Mouse (Mus musculus) intestine, embryonic 14.5 days (tissue): ENCODE measurements around the gene Gm13289. TPM values are rescaled to one million over a fixed set of nuclear protein-coding genes. Genes with fewer than 3 reads are reported as not detected.
"Not testable (repeated sequence)": the region's sequence is repeated elsewhere in the genome, so short reads cannot be mapped to it uniquely, and the experiment has no call there.

ENCODE experiments used
- ATAC-seq: fragments of 200-750 bp; cut with Nextera tagmentation; replicated peaks from 2 replicates; pipeline ENCODE4 v1.8.0; 2017; ENCODE audit warnings: low read depth, moderate number of reproducible peaks, moderate TSS enrichment, moderate library complexity; ENCODE audit not compliant: low FRiP score, low TSS enrichment
- DNase-seq: peaks from one replicate; pipeline ENCODE4 v3.0.0-alpha.2; 2018; ENCODE audit warnings: low spot score
- H3K27ac ChIP-seq: fragments of 300-500 bp; sonication (generic); 2 replicates; pipeline ENCODE4 v1.5.1; 2014; ENCODE audit warnings: low read depth, mild to moderate bottlenecking, control low read depth
- H3K27me3 ChIP-seq: fragments of 300-500 bp; sonication (generic); replicated peaks from 2 replicates; pipeline ENCODE4 v1.6.1; 2014; ENCODE audit warnings: low read length, control low read depth; ENCODE audit not compliant: control insufficient read depth, insufficient read depth
- H3K36me3 ChIP-seq: fragments of 300-500 bp; sonication (generic); 2 replicates; pipeline ENCODE4 v1.6.1; 2014; ENCODE audit warnings: low read length, control low read depth; ENCODE audit not compliant: control insufficient read depth, insufficient read depth
- H3K4me1 ChIP-seq: fragments of 300-500 bp; sonication (generic); replicated peaks from 2 replicates; pipeline ENCODE4 v1.6.1; 2014; ENCODE audit warnings: low read length, control low read depth, mixed read lengths; ENCODE audit not compliant: control insufficient read depth, insufficient read depth
- H3K4me2 ChIP-seq: fragments of 300-500 bp; sonication (generic); 2 replicates; pipeline ENCODE4 v1.6.1; 2014; ENCODE audit warnings: low read length
- H3K4me3 ChIP-seq: fragments of 300-500 bp; sonication (generic); 2 replicates; pipeline ENCODE4 v1.5.1; 2014; ENCODE audit warnings: low read depth, low read length, control low read depth, mixed read lengths
- H3K9ac ChIP-seq: fragments of 300-500 bp; sonication (generic); 2 replicates; pipeline ENCODE4 v1.6.1; 2014; ENCODE audit warnings: mild to moderate bottlenecking, low read length
- H3K9me3 ChIP-seq: fragments of 300-500 bp; sonication (generic); 2 replicates; pipeline ENCODE4 v1.6.1; 2016; ENCODE audit warnings: low read length, control low read depth; ENCODE audit not compliant: control insufficient read depth
- WGBS: fragments of 180-500 bp; shearing (Covaris S2); extraction: QIAGEN DNeasy Blood & Tissue Kit; methylation state at CpG from one replicate; pipeline ENCODE4 v1.1.7; 2014; 5-methylcytosine and 5-hydroxymethylcytosine counted together
- polyA plus RNA-seq: library from polyadenylated mRNA; unstranded; fragments of >200 nt; fragmentation: Nextera tagmentation; extraction: Ambion mirVana; gene quantifications from 2 replicates; pipeline ENCODE4 v1.2.1, GENCODE M21; 2014

Gm13289 gene
- polyA plus RNA-seq, 1 experiment from 2014 or later, result not detected

GRCm38 (mm10) chr4:88773534-88773933 lies 3.2 kb upstream of the Gm13289 start, which contains the start of gene Gm13290:
TSS of gene Gm13290 (plus strand) at chr4:88773834.
- H3K27me3 ChIP-seq, DNase-seq: not testable (repeated sequence)

DNA sequence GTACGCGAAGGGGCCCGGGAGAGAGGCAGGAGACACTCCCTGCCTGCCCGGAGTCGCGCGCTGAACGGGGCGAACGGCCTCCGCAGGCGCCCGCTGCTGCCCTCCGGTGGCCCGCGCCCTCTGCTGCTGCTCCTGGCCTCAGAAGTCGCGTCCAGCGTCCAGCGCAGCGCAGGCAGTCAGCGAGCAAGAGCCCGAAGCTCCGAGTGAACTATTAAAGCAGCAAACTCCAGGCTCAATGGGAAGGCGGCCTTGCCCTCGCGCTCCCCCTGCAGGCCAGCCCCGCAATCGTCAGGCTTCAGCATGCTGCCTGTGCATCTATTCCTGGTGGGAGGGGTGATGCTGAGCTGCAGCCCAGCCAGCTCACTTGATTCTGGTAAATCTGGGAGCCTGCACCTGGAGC lies 2.8 kb downstream of the Gm13289 start, which contains the start of gene Gm13272:
TSS of gene Gm13272 (plus strand) at position 301 of the 400 bp plus-strand sequence.
- H3K36me3 ChIP-seq, H3K4me1 ChIP-seq, ATAC-seq, H3K4me2 ChIP-seq, H3K9ac ChIP-seq, H3K27ac ChIP-seq, H3K9me3 ChIP-seq, H3K4me3 ChIP-seq, DNase-seq, H3K27me3 ChIP-seq: not testable (repeated sequence)
- WGBS, result no CpG with 5 or more reads among the region's 29 CpGs

More at GRCm38 (mm10) chr4:88773534-88773933, 3.2 kb upstream of the Gm13289 start, which contains the start of gene Gm13290:
- not testable (repeated sequence) for H3K4me3 ChIP-seq, H3K9ac ChIP-seq, H3K27ac ChIP-seq, H3K4me2 ChIP-seq, H3K9me3 ChIP-seq, H3K4me1 ChIP-seq, H3K36me3 ChIP-seq, ATAC-seq
- no CpG with 5 or more reads among the region's 32 CpGs for WGBS

DNA sequence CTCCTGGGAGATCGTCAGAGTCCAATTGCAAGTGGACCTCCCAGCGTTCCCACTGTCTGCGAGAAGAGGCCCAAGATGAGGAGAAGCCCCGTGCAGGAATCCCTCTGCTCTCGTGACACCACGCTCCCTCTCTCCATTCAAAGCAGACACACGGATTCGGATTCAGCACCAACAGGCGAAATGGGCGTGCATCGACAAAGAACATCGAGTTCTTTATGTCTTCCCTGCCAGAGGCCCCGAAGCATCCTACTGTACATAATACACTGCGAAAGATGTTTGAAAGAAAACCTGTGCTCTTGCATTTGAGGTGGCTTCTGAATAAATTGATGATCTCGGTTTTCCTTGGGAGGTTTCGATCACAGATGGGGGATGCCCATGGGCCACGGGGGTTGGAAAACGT lies 3.6 kb downstream of the Gm13289 start:
- H3K4me3 ChIP-seq, DNase-seq, H3K9me3 ChIP-seq, H3K4me1 ChIP-seq, H3K27me3 ChIP-seq, H3K4me2 ChIP-seq, H3K36me3 ChIP-seq, H3K9ac ChIP-seq, ATAC-seq, H3K27ac ChIP-seq: not testable (repeated sequence)
- WGBS, result 49% methylated on average over 15 of the region's 18 CpGs

- peak within 1 kb of the TSS; percentile 29; the same call in 1 of the 2 replicates for H3K4me2 ChIP-seq
- not testable (repeated sequence) for H3K4me3 ChIP-seq, H3K9me3 ChIP-seq, H3K36me3 ChIP-seq, H3K9ac ChIP-seq, DNase-seq, H3K4me1 ChIP-seq, H3K27me3 ChIP-seq, ATAC-seq, H3K27ac ChIP-seq
- WGBS, result 36% methylated on average over 3 of the region's 7 CpGs
These were observed 5.1 kb downstream of the Gm13289 start, which contains the start of gene Ifnz for GRCm38 (mm10) chr4:88781831-88782230. TSS of gene Ifnz (plus strand) at chr4:88782131.

GRCm38 (mm10) chr4:88782335-88782734 lies 5.6 kb downstream of the Gm13289 start:
- not testable (repeated sequence) for H3K36me3 ChIP-seq, H3K4me3 ChIP-seq, H3K9me3 ChIP-seq, ATAC-seq, H3K27ac ChIP-seq, DNase-seq, H3K9ac ChIP-seq, H3K27me3 ChIP-seq, H3K4me1 ChIP-seq
- H3K4me2 ChIP-seq, result peak overlapping the region; percentile 29; the same call in 1 of the 2 replicates
- WGBS, result 0% methylated on average over 3 of the region's 31 CpGs

DNA sequence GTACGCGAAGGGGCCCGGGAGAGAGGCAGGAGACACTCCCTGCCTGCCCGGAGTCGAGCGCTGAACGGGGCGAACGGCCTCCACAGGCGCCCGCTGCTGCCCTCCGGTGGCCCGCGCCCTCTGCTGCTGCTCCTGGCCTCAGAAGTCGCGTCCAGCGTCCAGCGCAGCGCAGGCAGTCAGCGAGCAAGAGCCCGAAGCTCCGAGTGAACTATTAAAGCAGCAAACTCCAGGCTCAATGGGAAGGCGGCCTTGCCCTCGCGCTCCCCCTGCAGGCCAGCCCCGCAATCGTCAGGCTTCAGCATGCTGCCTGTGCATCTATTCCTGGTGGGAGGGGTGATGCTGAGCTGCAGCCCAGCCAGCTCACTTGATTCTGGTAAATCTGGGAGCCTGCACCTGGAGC lies 8.7 kb downstream of the Gm13289 start, which contains the start of gene Gm13276:
TSS of gene Gm13276 (plus strand) at position 301 of the 400 bp plus-strand sequence.
- ATAC-seq, result not testable (repeated sequence)
- WGBS, result no CpG with 5 or more reads among the region's 27 CpGs

GRCm38 (mm10) chr4:88788402-88788801 lies 11.7 kb downstream of the Gm13289 start, which contains the start of gene Gm13277:
TSS of gene Gm13277 (plus strand) at chr4:88788632.
- not testable (repeated sequence) for DNase-seq, H3K9me3 ChIP-seq, H3K36me3 ChIP-seq, H3K27me3 ChIP-seq, H3K4me1 ChIP-seq, H3K9ac ChIP-seq, H3K27ac ChIP-seq, H3K4me2 ChIP-seq, ATAC-seq, H3K4me3 ChIP-seq
- WGBS, result 0% methylated on average over 3 of the region's 28 CpGs

More for the DNA sequence above, 8.7 kb downstream of the Gm13289 start, which contains the start of gene Gm13276:
- not testable (repeated sequence) for H3K36me3 ChIP-seq, H3K4me1 ChIP-seq, H3K9ac ChIP-seq, H3K27me3 ChIP-seq, H3K9me3 ChIP-seq, H3K27ac ChIP-seq, DNase-seq, H3K4me3 ChIP-seq, H3K4me2 ChIP-seq

DNA sequence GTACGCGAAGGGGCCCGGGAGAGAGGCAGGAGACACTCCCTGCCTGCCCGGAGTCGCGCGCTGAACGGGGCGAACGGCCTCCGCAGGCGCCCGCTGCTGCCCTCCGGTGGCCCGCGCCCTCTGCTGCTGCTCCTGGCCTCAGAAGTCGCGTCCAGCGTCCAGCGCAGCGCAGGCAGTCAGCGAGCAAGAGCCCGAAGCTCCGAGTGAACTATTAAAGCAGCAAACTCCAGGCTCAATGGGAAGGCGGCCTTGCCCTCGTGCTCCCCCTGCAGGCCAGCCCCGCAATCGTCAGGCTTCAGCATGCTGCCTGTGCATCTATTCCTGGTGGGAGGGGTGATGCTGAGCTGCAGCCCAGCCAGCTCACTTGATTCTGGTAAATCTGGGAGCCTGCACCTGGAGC lies 14.5 kb downstream of the Gm13289 start, which contains the start of gene Gm13278:
TSS of gene Gm13278 (plus strand) at position 301 of the 400 bp plus-strand sequence.
- not testable (repeated sequence) for H3K4me3 ChIP-seq, ATAC-seq, H3K27ac ChIP-seq, H3K9me3 ChIP-seq, DNase-seq, H3K9ac ChIP-seq, H3K4me1 ChIP-seq, H3K36me3 ChIP-seq, H3K4me2 ChIP-seq, H3K27me3 ChIP-seq
- no CpG with 5 or more reads among the region's 28 CpGs for WGBS
